In the genomic region with DNA sequence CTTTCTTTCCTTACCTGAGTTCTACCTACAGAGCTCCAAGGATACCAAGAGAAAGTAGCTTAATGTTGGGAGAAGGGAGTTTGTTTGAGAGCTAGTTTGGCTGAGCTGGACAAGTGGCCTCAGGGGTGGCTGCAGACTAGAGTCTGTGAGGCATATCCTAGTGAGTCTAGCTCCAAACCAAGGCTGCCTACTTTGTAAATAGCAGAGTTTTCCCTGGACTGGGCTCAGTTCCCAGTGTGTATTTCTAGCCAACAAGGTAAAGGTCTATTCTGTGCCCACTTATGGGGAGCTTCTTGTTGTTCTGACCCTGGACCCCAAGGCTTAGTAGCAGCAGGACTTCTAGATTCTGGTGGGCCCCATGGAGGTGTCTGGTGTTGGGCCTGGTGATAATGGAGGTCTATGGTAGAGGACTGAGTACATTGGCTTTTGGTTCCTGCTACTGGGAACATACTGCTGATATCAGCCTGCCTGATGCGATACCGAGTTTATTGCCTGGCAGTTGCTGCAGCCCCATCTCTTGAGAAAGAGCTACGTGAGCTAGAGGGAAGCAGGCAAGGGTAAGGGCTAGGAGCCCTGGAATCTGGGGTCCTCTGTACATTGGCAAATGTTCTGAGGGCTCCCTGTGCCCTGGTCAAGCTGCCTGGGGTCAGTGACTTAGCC, we compare ENCODE assay signal across 13 mouse cellular contexts. TPM values are rescaled to one million over a fixed set of nuclear protein-coding genes. Genes with fewer than 3 reads are reported as not detected.
DNase-seq lines count a peak whose midpoint lies in the region; ATAC-seq lines count a peak whose summit lies in the region.
"Had no signal": no experiment of that assay in that cellular context is flagged by ENCODE, and none has a peak within 500 bp of the region (broad histone marks: within the 10 kb centered on the region; RNA-seq: fewer than 3 reads in every experiment).

No protein-coding gene starts in this region.

- H3K4me1 ChIP-seq in hindbrain, embryonic 13.5 days (replicated peaks), result peaks cover 60% of the 10 kb centered on the region
- H3K4me1 ChIP-seq in hindbrain, embryonic 11.5 days (replicated peaks; ENCODE audit: control insufficient read depth, insufficient read depth, low read length), result peaks cover 7% of the 10 kb centered on the region
- H3K4me1 ChIP-seq in midbrain, embryonic 10.5 days, result peaks cover 37% of the 10 kb centered on the region
- peaks cover 25% of the 10 kb centered on the region for H3K4me1 ChIP-seq in midbrain, embryonic 14.5 days (ENCODE audit: control insufficient read depth, insufficient read depth, low read length)
- H3K4me1 ChIP-seq in neural tube, embryonic 13.5 days (replicated peaks), result peaks cover 52% of the 10 kb centered on the region

- H3K27ac ChIP-seq in hindbrain, embryonic 13.5 days, result no peak overlapping the region
- H3K27ac ChIP-seq in hindbrain, embryonic 11.5 days (ENCODE audit: low read depth, low read length), result no peak overlapping the region
- H3K27ac ChIP-seq in midbrain, embryonic 10.5 days (replicated peaks), result no peak overlapping the region
- H3K27ac ChIP-seq in midbrain, embryonic 14.5 days (replicated peaks; ENCODE audit: low read depth, low read length), result no peak overlapping the region
- H3K27ac ChIP-seq in neural tube, embryonic 13.5 days (replicated peaks), result no peak overlapping the region
- H3K27ac ChIP-seq: embryonic facial prominence, embryonic 13.5 days; limb, embryonic 10.5 days had no signal

- no peaks in the 10 kb centered on the region for H3K9me3 ChIP-seq in hindbrain, embryonic 13.5 days
- H3K9me3 ChIP-seq in hindbrain, embryonic 11.5 days (ENCODE audit: control insufficient read depth, low read length), result no peaks in the 10 kb centered on the region
- H3K9me3 ChIP-seq in midbrain, embryonic 10.5 days (replicated peaks), result no peaks in the 10 kb centered on the region
- no peaks in the 10 kb centered on the region for H3K9me3 ChIP-seq in midbrain, embryonic 14.5 days (ENCODE audit: control insufficient read depth, low read length)
- H3K9me3 ChIP-seq in neural tube, embryonic 13.5 days, result no peaks in the 10 kb centered on the region
- H3K9me3 ChIP-seq: embryonic facial prominence, embryonic 13.5 days; limb, embryonic 10.5 days had no signal

- H3K9ac ChIP-seq in hindbrain, embryonic 13.5 days, result no peak overlapping the region; the same call in 1 of the 2 replicates
- no peak overlapping the region for H3K9ac ChIP-seq in hindbrain, embryonic 11.5 days (ENCODE audit: low read depth, low read length)
- H3K9ac ChIP-seq in midbrain, embryonic 14.5 days (replicated peaks; ENCODE audit: low read length), result no peak overlapping the region
- H3K9ac ChIP-seq in neural tube, embryonic 13.5 days, result no peak overlapping the region
- H3K9ac ChIP-seq: embryonic facial prominence, embryonic 13.5 days had no signal

- peak overlapping the region; percentile 97 for H3K4me2 ChIP-seq in hindbrain, embryonic 13.5 days
- no peak overlapping the region for H3K4me2 ChIP-seq in hindbrain, embryonic 11.5 days (replicated peaks; ENCODE audit: low read depth, low read length)
- H3K4me2 ChIP-seq in midbrain, embryonic 14.5 days (ENCODE audit: low read length), result no peak overlapping the region
- peak overlapping the region; percentile 88; the same call in 1 of the 2 replicates for H3K4me2 ChIP-seq in neural tube, embryonic 13.5 days

- H3K27me3 ChIP-seq in hindbrain, embryonic 13.5 days, result no peaks in the 10 kb centered on the region
- no peaks in the 10 kb centered on the region for H3K27me3 ChIP-seq in hindbrain, embryonic 11.5 days (ENCODE audit: control insufficient read depth, insufficient read depth, low read length)
- 0 out of 2 replicates have a peak, but pooled peaks cover 4% of the 10 kb centered on the region for H3K27me3 ChIP-seq in midbrain, embryonic 10.5 days (ENCODE audit: low read depth, poor library complexity, severe bottlenecking)
- no peaks in the 10 kb centered on the region for H3K27me3 ChIP-seq in midbrain, embryonic 14.5 days (ENCODE audit: control insufficient read depth, insufficient read depth, low read length)
- no peaks in the 10 kb centered on the region for H3K27me3 ChIP-seq in neural tube, embryonic 13.5 days
- H3K27me3 ChIP-seq: embryonic facial prominence, embryonic 13.5 days; Patski had no signal

- no peak for ATAC-seq in hindbrain, embryonic 13.5 days (ENCODE audit: low FRiP score)
- ATAC-seq in hindbrain, embryonic 11.5 days (ENCODE audit: low FRiP score), result no peak
- no peak for ATAC-seq in midbrain, embryonic 14.5 days (ENCODE audit: low FRiP score, low TSS enrichment)
- ATAC-seq in neural tube, embryonic 13.5 days (ENCODE audit: low read depth), result no peak
- ATAC-seq: Patski had no signal

- DNase-seq in hindbrain, embryonic 11.5 days (ENCODE audit: low spot score), result no peak
- no peak for DNase-seq in midbrain, embryonic 10.5 days (ENCODE audit: low spot score)
- DNase-seq in midbrain, embryonic 14.5 days, result no peak
- peak; percentile 55 for DNase-seq in kidney, postnatal 14 days
- DNase-seq in thymus, postnatal 0 days (ENCODE audit: low spot score), result no peak
- DNase-seq: cerebellum, postnatal 10 days; heart, postnatal 4 days; thymus, postnatal 25 days had no signal

- WGBS in hindbrain, embryonic 13.5 days, result 96% methylated on average over 3 of the region's 3 CpGs
- WGBS in hindbrain, embryonic 11.5 days, result 92% methylated on average over 3 of the region's 3 CpGs
- 90% methylated on average over 3 of the region's 3 CpGs for WGBS in midbrain, embryonic 10.5 days
- 91% methylated on average over 3 of the region's 3 CpGs for whole genome bisulfite sequencing in midbrain, embryonic 14.5 days
- 92% methylated on average over 3 of the region's 3 CpGs for whole genome bisulfite sequencing in neural tube, embryonic 13.5 days

- H3K4me3 ChIP-seq in hindbrain, embryonic 13.5 days, result no peak overlapping the region
- no peak overlapping the region for H3K4me3 ChIP-seq in hindbrain, embryonic 11.5 days (ENCODE audit: low read depth, low read length)
- peak overlapping the region; percentile 94; the same call in 1 of the 2 replicates for H3K4me3 ChIP-seq in midbrain, embryonic 10.5 days
- H3K4me3 ChIP-seq in midbrain, embryonic 14.5 days (replicated peaks; ENCODE audit: low read depth, low read length), result no peak overlapping the region
- H3K4me3 ChIP-seq in neural tube, embryonic 13.5 days, result no peak overlapping the region
- H3K4me3 ChIP-seq: embryonic facial prominence, embryonic 13.5 days; limb, embryonic 10.5 days had no signal

- H3K36me3 ChIP-seq in hindbrain, embryonic 13.5 days, result peaks cover 20% of the 10 kb centered on the region
- no peaks in the 10 kb centered on the region for H3K36me3 ChIP-seq in hindbrain, embryonic 11.5 days (ENCODE audit: control insufficient read depth, insufficient read depth, low read length)
- peaks cover 31% of the 10 kb centered on the region for H3K36me3 ChIP-seq in midbrain, embryonic 10.5 days
- peaks cover 18% of the 10 kb centered on the region for H3K36me3 ChIP-seq in midbrain, embryonic 14.5 days (ENCODE audit: control insufficient read depth, insufficient read depth, low read length)
- H3K36me3 ChIP-seq in neural tube, embryonic 13.5 days, result peaks cover 20% of the 10 kb centered on the region

RNA-seq across cellular contexts. Expression of gene Dvl1, which starts 2.7 kb away (rescaled TPM):
- polyA plus RNA-seq in hindbrain, embryonic 13.5 days (2015; fragmentation: Nextera tagmentation; extraction: Ambion mirVana), result 7.8 and 8.5 TPM in 2 replicates
- 7.5 and 8.8 TPM in 2 replicates for polyA plus RNA-seq in hindbrain, embryonic 11.5 days (2014; fragmentation: Nextera tagmentation; extraction: Ambion mirVana)
- 5.0 and 5.4 TPM in 2 replicates for polyA plus RNA-seq in midbrain, embryonic 10.5 days (2016; fragmentation: Nextera tagmentation; extraction: Ambion mirVana)
- polyA plus RNA-seq in midbrain, embryonic 14.5 days (2014; fragmentation: Nextera tagmentation; extraction: Ambion mirVana), result 15.3 and 18.0 TPM in 2 replicates
- polyA plus RNA-seq in neural tube, embryonic 13.5 days (2015; fragmentation: Nextera tagmentation; extraction: Ambion mirVana), result 8.6 and 14.6 TPM in 2 replicates
- 5.7 and 7.6 TPM in 2 replicates for polyA plus RNA-seq in thymus, postnatal 0 days (2015; fragmentation: Nextera tagmentation; extraction: Ambion mirVana)

RNA-seq across cellular contexts. Expression of gene Mxra8, which starts 10.4 kb away (rescaled TPM):
- polyA plus RNA-seq in hindbrain, embryonic 13.5 days (2015; fragmentation: Nextera tagmentation; extraction: Ambion mirVana), result 30.8 and 34.4 TPM in 2 replicates
- 31.1 and 36.8 TPM in 2 replicates for polyA plus RNA-seq in hindbrain, embryonic 11.5 days (2014; fragmentation: Nextera tagmentation; extraction: Ambion mirVana)
- 50.7 and 53.1 TPM in 2 replicates for polyA plus RNA-seq in midbrain, embryonic 10.5 days (2016; fragmentation: Nextera tagmentation; extraction: Ambion mirVana)
- 6.0 and 17.5 TPM in 2 replicates for polyA plus RNA-seq in midbrain, embryonic 14.5 days (2014; fragmentation: Nextera tagmentation; extraction: Ambion mirVana)
- polyA plus RNA-seq in neural tube, embryonic 13.5 days (2015; fragmentation: Nextera tagmentation; extraction: Ambion mirVana), result 29.3 and 33.9 TPM in 2 replicates
- 15.1 and 18.1 TPM in 2 replicates for polyA plus RNA-seq in thymus, postnatal 0 days (2015; fragmentation: Nextera tagmentation; extraction: Ambion mirVana)

RNA-seq across cellular contexts. Expression of gene Tas1r3, which starts 13.2 kb away (rescaled TPM):
- 0.47 and 0.57 TPM in 2 replicates for polyA plus RNA-seq in hindbrain, embryonic 13.5 days (2015; fragmentation: Nextera tagmentation; extraction: Ambion mirVana)
- 0.46 TPM in 2 replicates for polyA plus RNA-seq in hindbrain, embryonic 11.5 days (2014; fragmentation: Nextera tagmentation; extraction: Ambion mirVana)
- 0.22 and 0.41 TPM in 2 replicates for polyA plus RNA-seq in midbrain, embryonic 10.5 days (2016; fragmentation: Nextera tagmentation; extraction: Ambion mirVana)
- polyA plus RNA-seq in midbrain, embryonic 14.5 days (2014; fragmentation: Nextera tagmentation; extraction: Ambion mirVana), result 0.31 and 0.57 TPM in 2 replicates
- 0.45 and 0.72 TPM in 2 replicates for polyA plus RNA-seq in neural tube, embryonic 13.5 days (2015; fragmentation: Nextera tagmentation; extraction: Ambion mirVana)
- 0.16 and 0.28 TPM in 2 replicates for polyA plus RNA-seq in thymus, postnatal 0 days (2015; fragmentation: Nextera tagmentation; extraction: Ambion mirVana)

RNA-seq across cellular contexts. Expression of gene Aurkaip1, which starts 18.9 kb away (rescaled TPM):
- 142 and 148 TPM in 2 replicates for polyA plus RNA-seq in hindbrain, embryonic 13.5 days (2015; fragmentation: Nextera tagmentation; extraction: Ambion mirVana)
- 112 and 123 TPM in 2 replicates for polyA plus RNA-seq in hindbrain, embryonic 11.5 days (2014; fragmentation: Nextera tagmentation; extraction: Ambion mirVana)
- polyA plus RNA-seq in midbrain, embryonic 10.5 days (2016; fragmentation: Nextera tagmentation; extraction: Ambion mirVana), result 159 and 172 TPM in 2 replicates
- 118 and 129 TPM in 2 replicates for polyA plus RNA-seq in midbrain, embryonic 14.5 days (2014; fragmentation: Nextera tagmentation; extraction: Ambion mirVana)
- polyA plus RNA-seq in neural tube, embryonic 13.5 days (2015; fragmentation: Nextera tagmentation; extraction: Ambion mirVana), result 139 and 145 TPM in 2 replicates
- polyA plus RNA-seq in thymus, postnatal 0 days (2015; fragmentation: Nextera tagmentation; extraction: Ambion mirVana), result 187 and 198 TPM in 2 replicates

RNA-seq across cellular contexts. Expression of gene Cptp, which starts 19.3 kb away (rescaled TPM):
- 23.3 and 24.1 TPM in 2 replicates for polyA plus RNA-seq in hindbrain, embryonic 13.5 days (2015; fragmentation: Nextera tagmentation; extraction: Ambion mirVana)
- 19.8 and 22.7 TPM in 2 replicates for polyA plus RNA-seq in hindbrain, embryonic 11.5 days (2014; fragmentation: Nextera tagmentation; extraction: Ambion mirVana)
- 21.6 and 24.6 TPM in 2 replicates for polyA plus RNA-seq in midbrain, embryonic 10.5 days (2016; fragmentation: Nextera tagmentation; extraction: Ambion mirVana)
- 24.6 and 31.2 TPM in 2 replicates for polyA plus RNA-seq in midbrain, embryonic 14.5 days (2014; fragmentation: Nextera tagmentation; extraction: Ambion mirVana)
- polyA plus RNA-seq in neural tube, embryonic 13.5 days (2015; fragmentation: Nextera tagmentation; extraction: Ambion mirVana), result 21.1 and 25.2 TPM in 2 replicates
- 9.4 and 11.4 TPM in 2 replicates for polyA plus RNA-seq in thymus, postnatal 0 days (2015; fragmentation: Nextera tagmentation; extraction: Ambion mirVana)

Comparison
In these comparisons a context has a peak if more than half of its experiments do, and no peak if none do; other contexts are left out.
1. H3K4me2 ChIP-seq: peak in hindbrain, embryonic 13.5 days (single experiment) and neural tube, embryonic 13.5 days (single experiment); none in hindbrain, embryonic 11.5 days (single experiment) and midbrain, embryonic 14.5 days (single experiment).